Mouse (Mus musculus) kidney, postnatal 10 days (tissue): ENCODE measurements around the gene Pde8a.

ENCODE experiments used
- DNase-seq: peaks from one replicate; pipeline ENCODE4 v3.0.0; 2021; ENCODE audit warnings: mixed read lengths

Pde8a gene

DNA sequence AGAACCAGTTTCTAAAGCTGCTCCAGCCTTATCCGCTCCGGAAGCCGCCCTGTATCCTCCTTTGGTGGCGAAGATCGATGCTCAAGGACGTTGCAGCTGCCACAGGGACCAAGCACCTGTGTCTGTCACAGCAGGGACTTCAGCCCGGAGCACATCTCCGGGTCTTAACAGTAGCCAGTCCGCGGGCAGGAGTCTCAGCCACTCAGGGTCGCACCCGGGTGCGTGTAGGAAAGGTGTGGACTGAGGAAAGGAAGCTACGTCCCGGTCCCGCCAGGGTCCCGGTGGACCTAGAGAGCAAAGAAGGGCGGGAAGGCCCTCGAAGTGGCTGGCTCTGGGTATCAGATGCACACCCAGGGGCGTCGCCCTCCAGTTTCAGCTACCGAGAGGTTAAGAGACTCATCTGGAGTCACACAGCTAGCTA lies 1.1 kb upstream of the Pde8a start:
- DNase-seq = peak; percentile 85

DNA sequence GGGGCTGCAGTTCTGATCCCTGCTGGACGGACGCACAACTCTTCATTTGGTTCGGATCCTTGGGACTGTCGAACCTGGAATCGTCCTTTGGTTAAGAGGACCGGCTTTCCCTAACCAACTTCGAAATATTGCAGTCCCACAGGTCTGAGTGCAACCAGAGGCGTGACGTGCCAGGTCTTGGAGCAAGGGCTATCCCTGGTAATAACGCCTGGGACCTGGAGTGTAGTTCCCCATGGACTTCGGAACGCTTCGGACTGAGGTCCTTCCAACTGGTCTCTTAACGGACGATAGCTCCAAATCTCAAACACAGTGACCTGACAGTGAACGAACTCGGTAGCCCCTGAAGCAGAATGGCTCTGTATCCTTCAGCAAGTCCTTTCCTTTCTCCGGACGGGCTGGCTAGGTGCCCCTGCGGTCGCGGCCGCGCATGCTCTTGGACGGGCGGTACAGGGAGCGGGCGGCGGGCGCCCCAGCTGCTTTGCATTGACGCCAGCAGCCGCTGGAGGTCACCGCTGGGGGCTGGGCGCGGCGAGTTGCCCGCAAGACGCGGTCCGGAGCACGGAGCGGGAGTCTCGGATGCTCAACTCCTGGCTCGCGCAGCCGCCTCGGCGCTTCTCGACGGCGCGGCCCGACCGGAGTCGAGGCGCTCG lies 574 bp upstream of the Pde8a start:
- peak; percentile 98 for DNase-seq

DNA sequence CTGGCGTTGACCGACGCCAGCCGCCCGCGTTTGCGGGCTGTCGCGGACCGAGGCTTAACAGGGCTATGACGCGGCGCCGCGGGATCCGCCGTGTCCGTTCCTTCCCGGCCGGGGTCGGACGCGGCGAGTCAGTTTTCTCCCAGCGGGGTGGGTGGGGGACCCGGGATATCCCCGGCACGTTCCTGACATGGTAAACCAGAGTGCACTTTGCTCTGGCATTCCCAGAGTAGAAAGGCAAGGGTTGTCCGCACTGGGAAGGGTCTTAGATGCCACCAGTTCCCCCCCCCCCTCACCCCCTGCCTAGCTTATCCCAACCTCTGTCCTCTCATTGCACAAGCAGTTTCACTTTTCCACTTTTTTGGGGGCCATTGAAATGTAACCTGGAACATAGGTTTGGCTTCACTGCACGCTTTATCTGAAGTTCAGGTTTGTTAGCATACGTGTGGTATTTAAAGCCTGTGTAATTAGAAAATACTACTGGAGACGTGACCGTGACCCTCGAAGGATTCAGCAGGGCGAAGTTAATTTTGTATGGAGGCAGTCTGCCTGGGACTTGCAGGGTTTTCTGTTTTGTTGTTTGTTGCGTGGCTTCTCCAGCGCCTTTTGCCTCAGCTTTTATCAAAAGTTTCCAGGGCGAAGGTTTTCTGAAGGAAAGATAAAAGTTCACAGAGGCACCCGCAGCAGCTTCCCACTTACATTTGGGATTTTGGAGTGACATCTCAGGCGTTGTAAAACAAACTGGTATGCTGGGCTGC lies 934 bp downstream of the Pde8a start:
- DNase-seq = no peak

DNA sequence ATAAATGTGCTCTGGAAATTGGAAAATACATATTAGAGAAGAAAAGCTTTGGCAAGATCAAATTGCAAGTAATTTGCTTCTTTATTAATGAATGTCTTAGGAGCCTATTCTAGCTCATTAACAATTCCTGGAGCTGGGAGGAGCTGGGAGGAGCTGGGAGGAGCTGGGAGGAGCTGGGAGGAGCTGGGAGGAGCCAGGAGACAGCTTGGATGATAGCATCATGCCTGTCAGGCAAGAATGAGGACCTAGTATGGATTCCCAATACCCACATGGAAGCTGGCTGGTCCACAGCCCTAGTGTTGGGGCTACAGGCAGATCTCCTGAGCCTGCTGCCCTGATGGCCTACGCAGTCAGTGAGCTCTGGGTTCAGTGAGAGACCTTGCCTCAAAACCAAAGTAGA lies 2.6 kb downstream of the Pde8a start:
- peak; percentile 40 for DNase-seq

DNA sequence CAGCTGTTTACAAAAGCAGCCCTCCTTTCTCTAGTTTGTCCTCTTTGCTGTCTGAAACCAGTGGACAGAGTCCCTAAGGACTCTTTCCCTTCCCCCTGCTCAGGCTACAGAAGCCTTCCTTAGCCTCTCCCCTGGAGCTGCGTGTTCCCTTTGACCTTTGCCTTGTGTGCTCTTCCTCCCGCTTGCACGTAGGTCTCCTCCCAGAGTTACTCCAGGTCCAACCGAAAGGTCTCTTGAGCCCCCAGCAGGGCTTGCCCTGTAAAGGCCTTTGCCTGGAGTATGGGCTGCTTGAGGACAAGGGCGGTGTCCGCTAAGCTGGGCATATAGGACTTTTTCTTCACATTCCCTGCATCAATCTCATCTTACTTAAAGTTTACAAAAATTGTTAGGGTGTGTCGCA lies 5.9 kb downstream of the Pde8a start:
- DNase-seq = no peak

DNA sequence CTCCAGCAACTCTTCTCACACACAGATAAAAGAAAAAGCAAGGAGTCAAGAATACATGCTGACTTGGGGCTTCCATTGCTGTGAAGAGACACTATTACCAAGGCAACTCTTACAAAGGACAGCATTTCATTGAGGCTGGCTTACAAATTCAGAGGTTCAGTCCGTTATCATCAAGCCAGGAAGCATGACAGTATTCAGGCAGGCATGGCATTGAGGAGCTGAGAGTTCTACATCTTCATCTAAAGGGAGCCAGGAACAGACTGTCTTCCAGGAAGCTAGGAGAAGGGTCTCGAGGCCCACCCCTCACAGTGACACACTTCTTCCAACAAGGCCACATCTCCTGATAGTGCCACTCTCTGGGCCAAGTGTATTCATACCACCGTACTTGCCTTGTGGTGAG lies 7.0 kb downstream of the Pde8a start:
- no peak for DNase-seq

DNA sequence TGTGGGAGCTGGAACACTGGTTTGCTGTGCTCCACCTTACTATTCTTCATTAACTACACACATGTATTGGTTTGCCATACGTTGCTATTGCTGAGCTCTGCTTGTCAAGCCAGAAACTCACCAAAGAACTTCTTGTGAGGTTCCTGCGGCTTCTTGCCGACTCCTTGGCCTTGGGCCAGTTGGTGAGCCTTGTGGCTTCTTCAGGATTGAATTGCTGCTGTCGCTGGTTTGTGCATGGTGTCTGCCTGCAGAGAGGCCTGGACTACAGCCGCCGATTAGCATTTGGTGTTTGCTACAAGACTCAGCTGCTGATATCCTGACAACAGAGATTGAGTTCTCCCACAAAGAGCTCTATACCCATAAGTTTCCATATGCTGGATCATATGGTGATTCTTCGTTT lies 10.9 kb downstream of the Pde8a start:
- no peak for DNase-seq

DNA sequence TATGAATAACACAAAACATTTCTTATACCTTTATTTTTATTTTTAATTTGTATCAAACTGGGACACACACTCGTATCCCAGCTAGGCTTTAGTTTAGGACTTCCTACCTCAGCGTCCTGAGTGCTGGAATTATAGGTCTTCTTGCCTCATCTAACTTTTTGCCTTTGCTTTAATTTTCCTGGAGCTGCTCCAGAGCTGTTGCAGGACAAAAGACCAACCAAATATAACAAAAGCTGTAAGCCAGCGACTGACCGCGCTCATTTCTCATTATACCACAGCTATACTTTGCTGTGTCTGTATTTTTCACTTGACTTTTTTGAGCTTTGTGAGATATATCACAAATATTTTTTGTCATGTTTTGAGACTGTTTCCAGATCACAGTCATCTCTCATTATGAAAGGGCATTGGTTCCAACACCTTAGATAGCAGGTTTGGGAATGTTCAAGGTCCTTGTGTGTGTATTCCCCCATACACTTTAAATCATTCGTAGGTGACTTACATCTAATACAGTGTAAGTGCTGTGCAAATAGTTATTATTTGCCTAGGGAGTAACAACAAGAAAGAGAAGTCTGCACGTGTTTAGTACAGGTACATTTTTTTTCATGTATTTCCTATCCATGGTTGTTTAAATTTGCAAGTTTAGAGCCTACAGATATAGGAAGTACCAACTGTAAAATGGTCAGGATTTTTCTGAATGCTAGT lies 16.8 kb downstream of the Pde8a start:
- no peak for DNase-seq

DNA sequence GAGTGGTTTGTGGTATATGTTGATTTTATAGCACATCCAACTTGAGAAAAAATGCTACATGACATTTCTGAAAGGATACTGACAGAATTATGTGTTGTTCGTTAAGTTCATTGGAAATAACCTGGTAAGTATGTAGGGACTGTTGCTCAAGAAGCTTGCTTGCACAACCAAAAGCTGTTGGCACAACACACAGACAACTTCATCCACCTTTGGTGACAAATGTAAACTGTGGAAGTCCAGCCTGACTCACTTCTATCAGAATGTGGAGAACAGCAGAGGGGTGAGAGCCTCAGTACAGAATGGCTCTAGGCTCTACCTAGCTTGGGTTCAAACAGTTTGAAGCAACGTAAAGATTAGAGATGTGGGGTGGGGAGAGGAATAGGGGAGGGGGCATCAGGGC lies 19.3 kb downstream of the Pde8a start:
- no peak for DNase-seq

DNA sequence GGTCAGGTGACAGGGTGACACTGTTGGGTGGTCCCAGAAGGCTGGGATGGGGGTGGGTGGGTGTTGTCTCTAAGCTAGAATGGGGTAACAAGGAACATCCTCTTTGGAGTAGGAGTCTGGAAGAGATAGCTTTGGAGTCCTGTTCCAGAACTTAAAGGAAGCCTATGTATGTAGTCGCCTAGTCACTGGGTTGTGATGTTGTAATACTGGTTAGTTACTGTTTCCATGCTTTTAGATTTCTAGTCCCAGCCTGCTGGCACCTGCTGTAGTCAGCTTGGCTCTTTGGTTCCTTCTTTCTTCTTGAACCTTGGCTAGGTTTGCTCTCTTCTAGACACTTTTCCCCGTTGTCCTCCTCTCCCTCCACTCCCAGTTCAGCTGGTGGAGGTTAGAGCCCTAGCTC lies 21.7 kb downstream of the Pde8a start:
- DNase-seq = no peak

DNA sequence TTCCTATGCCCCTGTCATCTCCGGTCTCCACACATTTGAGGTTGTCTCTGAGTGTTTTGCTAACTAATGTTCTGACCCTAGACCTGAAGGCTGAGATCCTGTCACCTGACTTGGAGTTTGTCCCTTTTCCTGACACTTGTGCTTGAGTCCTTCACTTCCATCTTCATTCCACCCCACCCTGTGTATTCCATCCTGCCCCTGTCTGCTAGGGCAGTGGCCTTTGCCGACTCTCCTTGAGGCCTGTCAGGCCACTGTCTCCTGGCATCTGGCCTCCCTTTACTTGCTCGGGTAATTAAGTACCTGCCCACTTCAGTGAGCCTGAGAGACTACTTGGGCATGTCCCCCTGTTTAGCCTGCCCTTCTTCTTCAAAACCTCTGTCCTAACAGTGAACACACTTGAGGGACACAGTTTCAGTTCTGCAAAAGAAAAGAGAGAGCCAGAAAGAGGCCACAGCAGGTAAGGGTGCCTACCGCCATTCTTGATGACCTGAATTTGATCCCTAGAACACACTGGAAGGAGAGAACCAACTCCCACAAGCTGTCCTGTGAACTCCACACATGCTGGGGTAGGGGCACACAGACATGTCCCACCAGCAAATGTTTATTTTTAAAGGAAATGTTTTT lies 22.3 kb downstream of the Pde8a start:
- DNase-seq = no peak

DNA sequence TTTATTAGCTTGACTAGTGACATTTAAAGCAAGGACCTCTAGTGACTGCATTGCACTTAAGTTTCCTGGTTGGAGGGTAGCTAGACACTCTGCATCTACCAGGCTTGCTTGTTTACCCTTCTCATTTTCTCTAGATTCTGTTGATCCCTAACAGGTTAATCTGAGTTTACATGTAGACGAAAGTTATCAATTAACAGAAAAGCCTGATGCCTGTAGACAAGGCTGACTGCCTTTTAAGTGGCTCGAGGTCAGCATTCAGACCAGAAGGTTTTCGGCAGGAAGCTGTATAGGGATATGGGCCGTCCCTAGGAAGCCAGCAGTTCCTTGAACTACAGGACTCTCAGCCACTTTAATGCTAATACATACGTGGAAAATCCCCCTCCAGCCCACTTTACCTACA lies 30.0 kb downstream of the Pde8a start:
- peak; percentile 54 for DNase-seq

DNA sequence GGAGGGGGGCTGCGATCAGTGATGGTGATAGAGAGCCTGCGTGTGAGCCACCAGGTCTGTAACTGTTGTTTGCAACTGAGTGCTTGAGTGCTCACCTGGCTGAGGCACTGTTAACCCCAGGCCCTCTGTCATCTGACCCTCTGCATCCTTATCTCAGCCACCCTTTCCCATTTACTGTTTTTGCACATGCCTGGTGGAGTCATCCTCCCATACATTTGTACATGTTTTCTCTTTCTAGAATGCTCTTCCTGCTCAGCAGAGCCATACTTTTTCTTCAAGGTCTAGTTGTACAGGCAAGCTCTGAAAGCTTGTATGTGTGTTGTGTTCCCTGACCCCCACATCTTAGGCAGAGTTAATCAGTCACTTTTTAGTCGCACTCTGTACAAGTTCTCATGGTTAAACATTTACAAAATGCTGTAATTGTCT lies 36.5 kb downstream of the Pde8a start:
- DNase-seq = no peak

DNA sequence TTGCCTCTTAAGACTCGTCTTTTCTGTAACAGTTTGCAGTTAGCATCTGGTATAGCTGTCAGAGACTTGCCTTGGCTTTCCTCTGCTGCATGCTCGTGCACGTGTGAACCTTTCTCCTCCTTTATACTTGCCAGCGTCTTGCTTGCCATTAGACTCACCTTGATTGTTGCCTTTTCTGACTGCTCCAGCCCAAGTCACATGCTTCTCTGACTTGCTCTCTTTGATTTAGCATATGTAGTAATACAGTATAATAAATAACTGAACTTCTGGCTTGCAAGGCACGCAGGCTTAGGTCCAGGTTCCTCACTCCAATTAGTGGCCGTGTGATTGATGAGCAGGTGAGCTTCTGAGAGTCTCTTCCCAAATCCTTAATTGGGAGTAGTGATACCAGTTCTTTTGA lies 37.2 kb downstream of the Pde8a start:
- peak; percentile 40 for DNase-seq

DNA sequence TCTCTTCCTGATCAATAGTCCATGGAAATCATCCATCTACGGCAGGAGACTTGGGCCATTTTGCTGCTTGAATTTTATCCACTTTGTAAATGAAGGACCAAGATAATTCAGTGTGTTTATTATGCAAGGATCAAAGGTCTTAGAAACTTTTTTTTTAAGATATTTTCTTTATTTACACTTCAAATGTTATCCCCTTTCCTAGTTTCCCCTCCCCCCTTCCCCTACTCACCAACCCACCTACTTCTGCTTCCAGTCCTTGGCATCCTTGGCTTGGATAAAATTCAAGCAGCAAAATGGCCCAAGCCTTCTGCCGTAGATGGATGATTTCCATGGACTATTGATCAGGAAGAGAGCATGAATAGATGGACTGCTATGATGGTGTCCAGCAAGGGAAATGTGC lies 38.1 kb downstream of the Pde8a start:
- DNase-seq = no peak

DNA sequence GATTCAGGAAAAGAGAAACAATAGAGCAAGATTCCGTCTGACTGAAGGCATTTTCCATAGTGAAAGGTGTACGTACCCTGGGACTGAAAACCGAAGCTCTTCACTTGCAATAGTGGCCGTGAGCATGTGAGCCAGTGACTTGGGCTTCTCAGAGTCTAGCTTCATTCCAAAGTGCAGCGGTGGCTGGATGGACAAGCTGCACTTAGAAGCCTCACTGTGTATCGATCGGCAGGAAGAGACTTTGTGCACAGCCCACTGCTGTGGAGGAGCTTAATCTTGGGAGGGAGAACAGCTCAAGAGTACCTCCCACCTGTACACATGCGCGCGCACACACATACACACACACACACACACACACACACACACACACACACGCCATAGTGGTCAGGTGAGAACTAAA lies 39.9 kb downstream of the Pde8a start:
- DNase-seq = peak; percentile 27

DNA sequence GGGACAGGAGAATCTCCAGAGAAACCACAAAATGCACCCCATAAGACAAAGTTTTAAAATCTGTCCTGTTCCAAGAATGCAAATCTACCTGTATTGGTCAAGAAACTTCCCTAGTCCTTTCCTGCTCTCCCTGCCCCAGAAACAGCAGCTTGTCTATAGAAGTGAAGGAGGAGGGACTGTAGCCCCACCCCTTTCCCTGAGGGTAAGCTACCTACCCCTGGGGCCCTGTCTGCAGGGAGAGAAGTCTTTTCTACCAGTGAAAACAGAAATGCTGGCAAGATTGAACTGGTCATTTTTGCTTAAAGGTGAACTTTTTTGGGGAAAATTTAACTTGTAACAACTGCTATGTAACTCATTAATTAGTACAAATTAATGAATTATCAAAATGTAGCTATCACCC lies 41.2 kb downstream of the Pde8a start:
- peak; percentile 51 for DNase-seq

DNA sequence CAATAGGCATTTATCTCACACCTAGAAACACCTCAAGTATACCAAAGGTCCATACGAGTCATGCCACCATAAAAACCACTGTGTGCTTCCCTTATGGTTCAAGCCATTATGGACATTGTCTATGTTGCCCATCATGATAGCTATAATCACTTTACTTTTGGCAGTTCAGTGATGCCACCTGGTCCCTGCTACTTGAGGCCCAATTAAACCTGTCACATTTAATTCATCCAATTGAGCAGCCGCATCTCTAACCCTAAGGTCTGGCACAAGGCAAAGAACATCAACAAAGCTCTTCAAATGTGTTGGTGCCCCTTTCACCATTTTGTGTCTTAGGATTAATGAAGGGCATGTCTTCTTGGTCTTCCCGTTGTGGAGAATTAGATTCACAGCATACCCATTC lies 42.1 kb downstream of the Pde8a start:
- DNase-seq = no peak

DNA sequence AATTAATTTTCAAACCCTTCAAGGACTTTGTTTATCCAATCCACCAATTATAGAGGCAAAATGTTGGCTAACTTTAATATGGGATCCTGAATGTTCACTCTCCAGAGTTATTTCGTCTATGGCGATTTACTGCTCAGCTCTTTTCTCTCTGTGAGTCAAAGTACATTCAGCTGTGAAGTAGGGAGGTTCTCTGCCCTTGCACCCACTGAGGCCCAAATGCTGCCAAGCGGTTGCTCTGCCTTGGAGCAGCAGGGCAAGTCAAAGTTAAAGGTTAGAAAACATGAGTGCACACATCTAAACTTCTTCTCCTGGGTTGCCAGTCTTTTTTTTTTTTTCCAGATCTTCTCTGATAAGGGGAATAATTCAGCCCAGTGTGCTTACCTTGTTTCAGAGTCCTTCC lies 43.4 kb downstream of the Pde8a start:
- peak; percentile 43 for DNase-seq

DNA sequence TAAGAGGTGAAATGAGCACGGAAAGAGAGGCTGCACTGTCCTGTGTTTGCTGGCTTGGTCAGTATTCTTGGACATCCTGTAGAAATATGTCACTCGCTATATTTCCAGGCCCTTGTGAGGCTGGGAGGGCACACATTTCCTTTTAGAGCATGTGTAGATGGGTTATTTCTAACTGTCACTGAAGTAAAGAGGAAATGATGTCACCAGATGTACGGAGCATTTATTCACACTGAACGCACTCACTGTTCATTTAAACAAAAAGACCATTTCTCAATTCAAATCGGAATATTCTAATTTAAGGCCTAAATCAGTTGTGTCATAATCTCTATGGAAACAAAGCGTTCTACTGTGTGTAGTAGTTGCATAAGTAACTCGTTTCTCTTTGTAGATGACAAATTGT lies 48.2 kb downstream of the Pde8a start:
- DNase-seq = no peak

DNA sequence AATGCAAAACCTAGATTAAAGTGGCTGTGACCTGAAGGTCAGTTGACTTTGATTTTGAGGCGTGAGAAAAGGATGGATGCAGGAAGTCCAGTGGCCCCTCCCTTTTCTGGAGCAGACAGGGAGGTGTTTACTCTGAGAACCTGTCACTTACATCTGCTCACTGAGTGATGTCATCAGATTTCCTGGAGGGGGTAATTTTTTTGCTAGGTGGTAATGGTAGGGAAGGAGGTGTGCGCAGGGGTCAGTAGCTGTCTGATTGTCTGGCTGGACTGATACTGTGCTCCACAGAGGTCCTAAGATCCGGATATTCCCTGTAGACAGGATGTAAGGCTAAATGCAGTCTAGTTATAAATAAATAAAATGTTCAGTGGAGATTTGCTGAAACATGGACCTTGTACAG lies 59.5 kb downstream of the Pde8a start:
- DNase-seq = no peak

DNA sequence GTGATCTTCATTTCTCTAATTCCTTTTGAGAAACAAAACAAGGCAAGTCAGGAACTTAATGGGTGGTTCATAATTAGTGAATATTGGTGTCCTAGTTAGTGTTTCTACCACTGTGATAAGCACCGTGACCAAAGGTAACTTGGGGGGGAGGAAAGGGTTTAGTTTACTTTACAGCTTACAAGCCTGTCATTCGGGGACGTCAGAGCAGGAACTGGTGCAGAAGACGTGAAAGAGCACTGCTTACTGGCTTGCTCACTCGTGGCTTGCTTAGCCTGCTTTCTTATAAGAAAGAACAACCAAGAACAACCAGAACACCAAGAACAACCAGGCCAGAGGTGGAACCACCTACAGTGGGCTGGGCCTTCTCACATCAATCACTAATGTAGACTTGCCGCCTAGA lies 65.6 kb downstream of the Pde8a start:
- no peak for DNase-seq

DNA sequence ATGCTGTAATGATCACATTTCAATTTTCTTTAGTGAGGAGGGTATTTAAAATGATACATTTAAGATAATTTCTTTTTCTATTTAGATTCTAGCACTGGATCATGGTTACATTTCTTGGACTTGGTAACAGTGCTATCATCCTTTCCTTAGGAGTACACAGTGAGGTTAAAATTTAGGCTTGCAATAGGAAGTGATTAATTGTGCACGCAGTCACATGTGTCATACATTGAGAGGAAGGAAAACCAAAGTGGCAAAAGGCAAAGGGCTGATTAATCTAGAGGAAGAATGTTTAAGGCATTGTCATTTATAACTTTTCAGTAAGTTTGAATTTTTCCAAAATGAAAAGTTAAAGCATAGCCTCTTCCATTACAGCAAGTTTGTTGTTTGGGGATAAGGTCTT lies 67.8 kb downstream of the Pde8a start:
- no peak for DNase-seq

DNA sequence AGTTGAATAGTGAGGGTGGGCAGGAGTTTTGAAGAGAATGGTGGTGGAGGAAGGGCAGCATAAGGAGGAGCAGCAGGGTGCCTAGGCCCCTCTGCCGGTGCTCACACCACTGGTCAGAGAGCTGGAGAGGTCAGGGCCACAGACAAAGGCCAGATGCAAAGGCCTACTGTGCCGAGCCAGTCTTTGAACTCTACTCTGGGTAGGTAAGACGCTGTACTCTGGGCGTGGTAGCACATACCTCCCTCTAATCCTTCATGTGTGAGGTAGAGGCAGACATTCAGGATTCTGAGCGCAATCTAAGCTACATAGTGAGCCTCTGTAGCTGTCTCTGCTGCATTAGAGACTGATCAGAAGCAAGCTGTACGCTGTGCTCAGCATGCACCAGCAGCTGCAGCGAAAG lies 73.1 kb downstream of the Pde8a start:
- DNase-seq = no peak
